ENCODE assay signal across 8 mouse cellular contexts in genomic region chr2:131174700-131175099, GRCm38 (mm10). TPM values are rescaled to one million over a fixed set of nuclear protein-coding genes. Genes with fewer than 3 reads are reported as not detected.
DNase-seq lines count a peak whose midpoint lies in the region; ATAC-seq lines count a peak whose summit lies in the region.

No protein-coding gene starts in this region.

- H3K27me3 ChIP-seq in embryonic facial prominence, embryonic 10.5 days (replicated peaks; ENCODE audit: low read depth, poor library complexity, severe bottlenecking): peaks cover 48% of the 10 kb centered on the region
- peaks cover 46% of the 10 kb centered on the region for H3K27me3 ChIP-seq in heart, embryonic 10.5 days (ENCODE audit: insufficient read depth, poor library complexity, severe bottlenecking)
- H3K27me3 ChIP-seq in kidney, embryonic 15.5 days: peaks cover 41% of the 10 kb centered on the region
- H3K27me3 ChIP-seq in liver, embryonic 11.5 days (replicated peaks; ENCODE audit: control insufficient read depth, insufficient read depth, low read length): peaks cover 46% of the 10 kb centered on the region

- H3K9me3 ChIP-seq in embryonic facial prominence, embryonic 10.5 days: no peaks in the 10 kb centered on the region
- H3K9me3 ChIP-seq in heart, embryonic 10.5 days: no peaks in the 10 kb centered on the region
- no peaks in the 10 kb centered on the region for H3K9me3 ChIP-seq in kidney, embryonic 15.5 days (replicated peaks)
- no peaks in the 10 kb centered on the region for H3K9me3 ChIP-seq in liver, embryonic 11.5 days (ENCODE audit: control insufficient read depth, low read length)

- WGBS in embryonic facial prominence, embryonic 10.5 days: 6% methylated on average over 11 of the region's 11 CpGs
- WGBS in heart, embryonic 10.5 days: 5% methylated on average over 11 of the region's 11 CpGs
- 6% methylated on average over 11 of the region's 11 CpGs for WGBS in kidney, embryonic 15.5 days
- WGBS in liver, embryonic 11.5 days: 3% methylated on average over 11 of the region's 11 CpGs

- DNase-seq in CD4-positive helper T cell, adult 2 months (ENCODE audit: low read depth, low spot score): peak; percentile 86
- peak; percentile 68 for DNase-seq in adrenal gland, postnatal 10 days
- peak; percentile 58 for DNase-seq in embryonic facial prominence, embryonic 10.5 days (ENCODE audit: low spot score)
- DNase-seq in heart, embryonic 10.5 days (ENCODE audit: low spot score): peak; percentile 88
- peak; percentile 65 for DNase-seq in liver, embryonic 11.5 days (ENCODE audit: low spot score)
- DNase-seq in naive thymus-derived CD4-positive, alpha-beta T cell, adult 2 months (ENCODE audit: low read depth): peak; percentile 87
- peak; percentile 54 for DNase-seq in testis, postnatal 10 days (ENCODE audit: low spot score)

- peaks cover 66% of the 10 kb centered on the region for H3K4me1 ChIP-seq in embryonic facial prominence, embryonic 10.5 days
- peaks cover 51% of the 10 kb centered on the region for H3K4me1 ChIP-seq in heart, embryonic 10.5 days
- H3K4me1 ChIP-seq in kidney, embryonic 15.5 days: peaks cover 69% of the 10 kb centered on the region
- H3K4me1 ChIP-seq in liver, embryonic 11.5 days (replicated peaks; ENCODE audit: control insufficient read depth, insufficient read depth, low read length): peaks cover 35% of the 10 kb centered on the region

- peak overlapping the region; percentile 60 for H3K4me3 ChIP-seq in embryonic facial prominence, embryonic 10.5 days
- H3K4me3 ChIP-seq in heart, embryonic 10.5 days: peak overlapping the region; percentile 59
- peak overlapping the region; percentile 42 for H3K4me3 ChIP-seq in kidney, embryonic 15.5 days (replicated peaks)
- peak overlapping the region; percentile 35 for H3K4me3 ChIP-seq in liver, embryonic 11.5 days (ENCODE audit: low read depth, low read length)

- H3K27ac ChIP-seq in embryonic facial prominence, embryonic 10.5 days (replicated peaks): no peak overlapping the region
- no peak overlapping the region for H3K27ac ChIP-seq in heart, embryonic 10.5 days
- 0 out of 2 replicates have a peak overlapping the region, but pooled peaks have one; percentile 76 for H3K27ac ChIP-seq in kidney, embryonic 15.5 days
- no peak overlapping the region for H3K27ac ChIP-seq in liver, embryonic 11.5 days (ENCODE audit: low read depth, low read length)

- no peak overlapping the region for H3K9ac ChIP-seq in kidney, embryonic 15.5 days
- no peak overlapping the region; the same call in 1 of the 2 replicates for H3K9ac ChIP-seq in liver, embryonic 11.5 days (ENCODE audit: low read depth, low read length)

- peak overlapping the region; percentile 72 for H3K4me2 ChIP-seq in kidney, embryonic 15.5 days
- H3K4me2 ChIP-seq in liver, embryonic 11.5 days: peak overlapping the region; percentile 74

- ATAC-seq in kidney, embryonic 15.5 days (replicated peaks; ENCODE audit: low FRiP score): 0 out of 2 replicates have a peak, but pooled peaks have one; percentile 19
- ATAC-seq in liver, embryonic 11.5 days (replicated peaks; ENCODE audit: low FRiP score): peak; percentile 54

- peaks cover 31% of the 10 kb centered on the region for H3K36me3 ChIP-seq in embryonic facial prominence, embryonic 10.5 days (replicated peaks)
- peaks cover 14% of the 10 kb centered on the region for H3K36me3 ChIP-seq in heart, embryonic 10.5 days
- H3K36me3 ChIP-seq in kidney, embryonic 15.5 days: 0 out of 2 replicates have a peak, but pooled peaks cover 10% of the 10 kb centered on the region
- H3K36me3 ChIP-seq in liver, embryonic 11.5 days (ENCODE audit: control insufficient read depth, insufficient read depth, low read length): peaks cover 5% of the 10 kb centered on the region; the same call in 1 of the 2 replicates

RNA-seq across cellular contexts. Expression of gene Cenpb, which starts 5.2 kb away (rescaled TPM):
- total RNA-seq in adrenal gland, postnatal 10 days (2021): 10 to 100 TPM; 76.2 to 86.6 TPM
- polyA plus RNA-seq in embryonic facial prominence, embryonic 10.5 days (2016; fragmentation: Nextera tagmentation; extraction: Ambion mirVana): 7.4 and 7.6 TPM in 2 replicates
- 4.9 and 5.1 TPM in 2 replicates for polyA plus RNA-seq in heart, embryonic 10.5 days (2016; fragmentation: Nextera tagmentation; extraction: Ambion mirVana)
- polyA plus RNA-seq in kidney, embryonic 15.5 days (2015; fragmentation: Nextera tagmentation; extraction: Ambion mirVana): 10.6 and 10.8 TPM in 2 replicates
- 3.8 and 4.9 TPM in 2 replicates for polyA plus RNA-seq in liver, embryonic 11.5 days (2014; fragmentation: Nextera tagmentation; extraction: Ambion mirVana)

RNA-seq across cellular contexts. Expression of gene Cdc25b, which starts 12.0 kb away (rescaled TPM):
- 10 to 100 TPM; 13.6 to 22.4 TPM for total RNA-seq in adrenal gland, postnatal 10 days (2021)
- 50.0 and 52.6 TPM in 2 replicates for polyA plus RNA-seq in embryonic facial prominence, embryonic 10.5 days (2016; fragmentation: Nextera tagmentation; extraction: Ambion mirVana)
- polyA plus RNA-seq in heart, embryonic 10.5 days (2016; fragmentation: Nextera tagmentation; extraction: Ambion mirVana): 27.8 and 35.9 TPM in 2 replicates
- 62.1 and 71.5 TPM in 2 replicates for polyA plus RNA-seq in kidney, embryonic 15.5 days (2015; fragmentation: Nextera tagmentation; extraction: Ambion mirVana)
- polyA plus RNA-seq in liver, embryonic 11.5 days (2014; fragmentation: Nextera tagmentation; extraction: Ambion mirVana): 76.4 and 85.4 TPM in 2 replicates

RNA-seq across cellular contexts. Expression of gene Spef1, which starts 12.4 kb away (rescaled TPM):
- total RNA-seq in adrenal gland, postnatal 10 days (2021): 10 to 100 TPM in 1 of 2 experiments, 1 to 10 TPM in 1; 7.4 to 10.5 TPM
- polyA plus RNA-seq in embryonic facial prominence, embryonic 10.5 days (2016; fragmentation: Nextera tagmentation; extraction: Ambion mirVana): 3.2 TPM in 2 replicates
- 0.75 and 1.5 TPM in 2 replicates for polyA plus RNA-seq in heart, embryonic 10.5 days (2016; fragmentation: Nextera tagmentation; extraction: Ambion mirVana)
- 3.2 and 3.6 TPM in 2 replicates for polyA plus RNA-seq in kidney, embryonic 15.5 days (2015; fragmentation: Nextera tagmentation; extraction: Ambion mirVana)
- polyA plus RNA-seq in liver, embryonic 11.5 days (2014; fragmentation: Nextera tagmentation; extraction: Ambion mirVana): 1.3 and 1.5 TPM in 2 replicates

RNA-seq across cellular contexts. Expression of gene 1700037H04Rik, which starts 14.8 kb away (rescaled TPM):
- 10 to 100 TPM; 82.0 to 96.4 TPM for total RNA-seq in adrenal gland, postnatal 10 days (2021)
- 115 and 119 TPM in 2 replicates for polyA plus RNA-seq in embryonic facial prominence, embryonic 10.5 days (2016; fragmentation: Nextera tagmentation; extraction: Ambion mirVana)
- polyA plus RNA-seq in heart, embryonic 10.5 days (2016; fragmentation: Nextera tagmentation; extraction: Ambion mirVana): 82.6 and 86.0 TPM in 2 replicates
- polyA plus RNA-seq in kidney, embryonic 15.5 days (2015; fragmentation: Nextera tagmentation; extraction: Ambion mirVana): 82.9 and 91.1 TPM in 2 replicates
- polyA plus RNA-seq in liver, embryonic 11.5 days (2014; fragmentation: Nextera tagmentation; extraction: Ambion mirVana): 130 TPM in 2 replicates

RNA-seq across cellular contexts. Expression of gene Ap5s1, which starts 32.2 kb away (rescaled TPM):
- total RNA-seq in adrenal gland, postnatal 10 days (2021): 10 to 100 TPM; 16.9 to 25.8 TPM
- 23.3 and 25.3 TPM in 2 replicates for polyA plus RNA-seq in embryonic facial prominence, embryonic 10.5 days (2016; fragmentation: Nextera tagmentation; extraction: Ambion mirVana)
- 23.6 and 33.3 TPM in 2 replicates for polyA plus RNA-seq in heart, embryonic 10.5 days (2016; fragmentation: Nextera tagmentation; extraction: Ambion mirVana)
- 25.6 TPM in 2 replicates for polyA plus RNA-seq in kidney, embryonic 15.5 days (2015; fragmentation: Nextera tagmentation; extraction: Ambion mirVana)
- polyA plus RNA-seq in liver, embryonic 11.5 days (2014; fragmentation: Nextera tagmentation; extraction: Ambion mirVana): 18.1 and 19.2 TPM in 2 replicates
